Mouse (Mus musculus) lung, postnatal 0 days (tissue): ENCODE data around the gene Shc3. TPM values are rescaled to one million over a fixed set of nuclear protein-coding genes. Genes with fewer than 3 reads are reported as not detected.

Source experiments
- ATAC-seq: fragments of 200-750 bp; cut with Nextera tagmentation; 2 replicates; pipeline ENCODE4 v1.8.0; 2017; ENCODE audit warnings: moderate library complexity
- DNase-seq: peaks from one replicate; pipeline ENCODE4 v3.0.0-alpha.2; 2016; ENCODE audit warnings: low spot score
- H3K27ac ChIP-seq: fragments of 300-500 bp; sonication (generic); 2 replicates; pipeline ENCODE4 v1.5.1; 2014; ENCODE audit warnings: antibody characterized with exemption, mild to moderate bottlenecking, low read length, mixed read lengths
- H3K27me3 ChIP-seq: fragments of 300-500 bp; sonication (generic); replicated peaks from 2 replicates; pipeline ENCODE4 v1.6.1; 2014; ENCODE audit warnings: low read length, mixed read lengths; ENCODE audit not compliant: insufficient read depth
- H3K36me3 ChIP-seq: fragments of 300-500 bp; sonication (generic); 2 replicates; pipeline ENCODE4 v1.6.1; 2014; ENCODE audit warnings: low read length, mixed read lengths; ENCODE audit not compliant: insufficient read depth
- H3K4me1 ChIP-seq: fragments of 300-500 bp; sonication (generic); 2 replicates; pipeline ENCODE4 v1.6.1; 2014; ENCODE audit warnings: antibody characterized with exemption, low read depth, low read length, mixed read lengths; ENCODE audit not compliant: insufficient read depth
- H3K4me2 ChIP-seq: fragments of 300-500 bp; sonication (generic); replicated peaks from 2 replicates; pipeline ENCODE4 v1.6.1; 2014; ENCODE audit warnings: low read depth, mild to moderate bottlenecking, low read length, moderate library complexity, mixed read lengths
- H3K4me3 ChIP-seq: fragments of 300-500 bp; sonication (generic); 2 replicates; pipeline ENCODE4 v1.5.1; 2014; ENCODE audit warnings: low read depth, low read length
- H3K9ac ChIP-seq: fragments of 300-500 bp; sonication (generic); replicated peaks from 2 replicates; pipeline ENCODE4 v1.6.1; 2014; ENCODE audit warnings: low read depth, mild to moderate bottlenecking
- H3K9me3 ChIP-seq: fragments of 300-500 bp; sonication (generic); 2 replicates; pipeline ENCODE4 v1.6.1; 2016; ENCODE audit warnings: low read length, mixed read lengths
- CTCF ChIP-seq: IDR thresholded peaks from 2 replicates; pipeline ENCODE4 v1.5.1; 2016; ENCODE audit warnings: antibody characterized with exemption, mild to moderate bottlenecking
- EP300 ChIP-seq: IDR thresholded peaks from 2 replicates; pipeline ENCODE4 v1.6.1; 2016; ENCODE audit warnings: antibody characterized with exemption, mild to moderate bottlenecking, control low read depth
- WGBS: fragments of 180-500 bp; shearing (Covaris S2); extraction: QIAGEN DNeasy Blood & Tissue Kit; methylation state at CpG from one replicate; pipeline ENCODE4 v1.1.7; 2014; 5-methylcytosine and 5-hydroxymethylcytosine counted together
- polyA plus RNA-seq: library from polyadenylated mRNA; unstranded; fragments of >200 nt; fragmentation: Nextera tagmentation; extraction: Ambion mirVana; gene quantifications from 2 replicates; pipeline ENCODE4 v1.2.1, GENCODE M21; 2015

Gene Shc3
- polyA plus RNA-seq, 1 experiment from 2014 or later = 0.12 TPM

DNA sequence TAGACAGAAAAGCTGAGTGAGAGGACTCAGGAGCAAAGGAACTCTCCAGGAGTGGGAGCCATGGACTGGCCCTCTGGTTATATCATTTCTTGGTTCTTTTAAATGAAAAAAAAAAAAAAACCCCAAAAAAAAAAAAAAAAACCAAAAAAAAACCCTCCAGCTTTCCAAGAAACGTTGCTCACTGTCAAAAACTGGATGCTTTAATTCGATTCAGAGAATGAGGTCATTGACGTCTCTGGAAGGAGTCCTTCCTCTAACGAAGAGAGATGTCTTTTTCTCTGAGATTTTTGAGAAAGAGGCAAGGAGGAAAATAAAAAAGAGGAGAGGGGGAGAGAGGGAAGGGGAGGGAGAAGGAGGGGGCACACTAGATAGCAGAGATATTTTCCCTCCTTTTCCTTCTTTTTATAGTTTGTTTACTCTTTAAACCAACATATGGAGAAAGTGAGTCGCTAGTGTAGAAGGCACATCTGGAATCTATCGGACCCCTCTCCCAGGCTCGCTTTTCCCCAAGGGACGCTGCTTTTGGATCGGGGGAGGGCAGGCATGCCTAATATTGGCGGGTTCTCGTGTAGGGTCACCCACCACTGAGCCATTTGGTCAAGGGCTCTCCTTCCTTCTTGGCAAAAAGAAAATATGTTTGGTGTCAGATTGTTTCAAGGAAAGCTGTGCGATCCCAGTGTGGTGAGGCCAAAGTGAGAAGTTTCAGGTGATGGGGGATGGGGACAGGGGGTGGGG, 157.4 kb downstream of the Shc3 start:
- ATAC-seq (no peak), DNase-seq (no peak)
- Histone ChIP-seq H3K4me1 (no peaks in the 10 kb centered on the region), H3K4me2 (peak overlapping the region; percentile 57), H3K27ac (peak overlapping the region; percentile 71), H3K9me3 (no peaks in the 10 kb centered on the region), H3K27me3 (0 out of 2 replicates have a peak, but pooled peaks cover 4% of the 10 kb centered on the region), H3K36me3 (peaks cover 6% of the 10 kb centered on the region), H3K4me3 (peak overlapping the region; percentile 47), H3K9ac (0 out of 2 replicates have a peak overlapping the region, but pooled peaks have one; percentile 36)
- TF ChIP-seq EP300 (no peak), CTCF (no peak)
- 41% methylated on average over 12 of the region's 12 CpGs for WGBS

DNA sequence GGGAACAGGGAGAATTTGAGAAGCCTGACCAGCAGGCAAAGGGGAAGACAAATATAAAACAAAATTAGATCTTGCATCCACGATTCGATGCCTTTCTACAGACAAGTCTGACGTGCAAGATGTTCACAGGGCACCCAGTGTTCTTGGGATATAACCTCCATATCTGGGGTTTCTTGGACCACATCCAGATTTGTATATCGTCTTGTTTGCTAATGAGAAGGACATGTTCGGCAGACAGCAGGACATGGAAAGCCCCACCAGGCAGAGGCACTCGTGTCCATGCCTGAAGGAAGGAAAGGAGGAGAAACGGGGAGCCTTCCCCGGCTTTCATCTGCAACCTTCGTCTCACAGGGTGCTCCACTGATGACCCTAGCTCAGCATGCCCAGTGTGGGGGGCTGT, 158.0 kb downstream of the Shc3 start:
- ATAC-seq (no peak), DNase-seq (peak; percentile 35)
- Histone ChIP-seq H3K9me3 (no peaks in the 10 kb centered on the region), H3K4me2 (peak overlapping the region; percentile 57), H3K4me3 (peak overlapping the region; percentile 47), H3K4me1 (no peaks in the 10 kb centered on the region), H3K27me3 (0 out of 2 replicates have a peak, but pooled peaks cover 4% of the 10 kb centered on the region), H3K27ac (peak overlapping the region; percentile 71), H3K36me3 (peaks cover 6% of the 10 kb centered on the region), H3K9ac (peak overlapping the region; percentile 36)
- 41% methylated on average over 9 of the region's 9 CpGs for WGBS
- TF ChIP-seq EP300 (no peak), CTCF (no peak)

DNA sequence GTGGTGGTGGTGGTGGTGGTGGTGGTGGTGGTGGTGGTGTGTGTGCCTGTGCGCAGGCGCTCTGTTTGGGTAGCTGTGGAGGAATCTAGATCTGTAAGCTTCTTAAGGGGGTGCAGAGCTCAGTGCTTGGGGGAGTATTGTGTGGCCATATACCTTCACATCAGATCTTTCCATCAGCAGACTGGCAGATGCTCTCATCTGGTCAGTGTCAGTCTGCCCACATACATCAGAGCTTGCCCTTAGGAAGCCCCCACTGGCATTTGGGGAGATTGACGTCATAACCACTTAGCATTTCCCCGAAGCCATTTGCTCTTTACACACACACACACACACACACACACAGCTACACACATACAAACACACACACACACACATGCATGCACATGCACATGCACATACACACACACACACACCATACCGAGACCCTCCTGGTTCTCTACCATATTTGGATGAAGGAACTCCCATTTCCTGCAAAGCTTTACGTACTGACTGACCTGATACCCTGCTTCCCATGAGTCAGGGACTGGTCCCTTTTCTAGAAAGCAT, 159.2 kb downstream of the Shc3 start:
- no peak for DNase-seq
- ATAC-seq = peak; percentile 2; the same call in 1 of the 2 replicates
- no peaks in the 10 kb centered on the region for H3K4me1 ChIP-seq
- H3K4me3 ChIP-seq = peak overlapping the region; percentile 47
- peaks cover 1% of the 10 kb centered on the region for H3K36me3 ChIP-seq
- H3K4me2 ChIP-seq = peak overlapping the region; percentile 57
- H3K27me3 ChIP-seq = 0 out of 2 replicates have a peak, but pooled peaks cover 4% of the 10 kb centered on the region
- 54% methylated on average over 6 of the region's 6 CpGs for WGBS
- no peak overlapping the region; the same call in 1 of the 2 replicates for H3K9ac ChIP-seq
- no peaks in the 10 kb centered on the region for H3K9me3 ChIP-seq
- peak overlapping the region; percentile 71 for H3K27ac ChIP-seq
- TF ChIP-seq CTCF (no peak), EP300 (no peak)

GRCm38 (mm10) chr13:51408519-51409001, 160.7 kb downstream of the Shc3 start, which contains the start of gene S1pr3:
Gene S1pr3 (plus strand): TSS chr13:51408639.
- TF ChIP-seq EP300 (no peak), CTCF (peak; percentile 23)
- Histone ChIP-seq H3K4me3 (peak within 1 kb of the TSS; percentile 47), H3K36me3 (no peaks in the 10 kb centered on the region), H3K27ac (peak within 1 kb of the TSS; percentile 71), H3K4me1 (no peaks in the 10 kb centered on the region), H3K27me3 (0 out of 2 replicates have a peak, but pooled peaks cover 4% of the 10 kb centered on the region), H3K9ac (peak within 1 kb of the TSS; percentile 47), H3K4me2 (peak within 1 kb of the TSS; percentile 57), H3K9me3 (no peaks in the 10 kb centered on the region)
- WGBS = 2% methylated on average over 33 of the region's 33 CpGs
- DNase-seq = peak; percentile 78
- peak; percentile 77 for ATAC-seq

- 37% methylated on average over 13 of the region's 13 CpGs for WGBS
- Histone ChIP-seq H3K9ac (no peak overlapping the region), H3K9me3 (no peaks in the 10 kb centered on the region), H3K36me3 (no peaks in the 10 kb centered on the region), H3K4me2 (peak overlapping the region; percentile 57; the same call in 1 of the 2 replicates), H3K4me3 (peak overlapping the region; percentile 47; the same call in 1 of the 2 replicates), H3K4me1 (no peaks in the 10 kb centered on the region), H3K27me3 (0 out of 2 replicates have a peak, but pooled peaks cover 4% of the 10 kb centered on the region), H3K27ac (peak overlapping the region; percentile 51; the same call in 1 of the 2 replicates)
- TF ChIP-seq CTCF (no peak), EP300 (no peak)
- DNase-seq (peak; percentile 57), ATAC-seq (no peak)
Observed at GRCm38 (mm10) chr13:51407541-51408217, 161.5 kb downstream of the Shc3 start.
